ENCODE assay signal across 9 mouse cellular contexts in genomic region chr9:122018782-122019395, GRCm38 (mm10). TPM values are rescaled to one million over a fixed set of nuclear protein-coding genes. Genes with fewer than 3 reads are reported as not detected.
DNase-seq lines count a peak whose midpoint lies in the region; ATAC-seq and TF ChIP-seq lines count a peak whose summit lies in the region.
"Had no signal": no experiment of that assay in that cellular context is flagged by ENCODE, and none has a peak within 500 bp of the region (broad histone marks: within the 10 kb centered on the region; RNA-seq: fewer than 3 reads in every experiment).

No protein-coding gene starts in this region.

- H3K9ac ChIP-seq in intestine, embryonic 14.5 days (ENCODE audit: low read length) = no peak overlapping the region
- H3K9ac ChIP-seq in liver, embryonic 14.5 days (replicated peaks) = no peak overlapping the region
- no peak overlapping the region for H3K9ac ChIP-seq in neural tube, embryonic 15.5 days (replicated peaks)

- peak; percentile 43 for TF ChIP-seq CTCF in liver, embryonic 14.5 days (IDR thresholded peaks at IDR 0.05; ENCODE audit: low read depth)

- H3K9me3 ChIP-seq in intestine, embryonic 14.5 days (ENCODE audit: control insufficient read depth, low read length) = no peaks in the 10 kb centered on the region
- H3K9me3 ChIP-seq in liver, embryonic 14.5 days (ENCODE audit: control insufficient read depth, low read length) = no peaks in the 10 kb centered on the region
- no peaks in the 10 kb centered on the region for H3K9me3 ChIP-seq in neural tube, embryonic 15.5 days (replicated peaks)

- ATAC-seq in intestine, embryonic 14.5 days (replicated peaks; ENCODE audit: low FRiP score, low TSS enrichment, low read depth) = peak; percentile 70; the same call in 1 of the 2 replicates
- no peak for ATAC-seq in liver, embryonic 14.5 days (ENCODE audit: insufficient read depth)
- peak; percentile 83 for ATAC-seq in neural tube, embryonic 15.5 days (ENCODE audit: low FRiP score)

- H3K36me3 ChIP-seq in intestine, embryonic 14.5 days (ENCODE audit: control insufficient read depth, insufficient read depth, low read length) = no peaks in the 10 kb centered on the region
- no peaks in the 10 kb centered on the region for H3K36me3 ChIP-seq in liver, embryonic 14.5 days (replicated peaks; ENCODE audit: control insufficient read depth, insufficient read depth, low read depth)
- no peaks in the 10 kb centered on the region for H3K36me3 ChIP-seq in neural tube, embryonic 15.5 days

- H3K4me3 ChIP-seq in intestine, embryonic 14.5 days (ENCODE audit: low read depth, low read length) = no peak overlapping the region
- no peak overlapping the region for H3K4me3 ChIP-seq in liver, embryonic 14.5 days (ENCODE audit: insufficient read depth in 1 of 2, low read depth in 2 of 2, low read length in 2 of 2)
- no peak overlapping the region for H3K4me3 ChIP-seq in neural tube, embryonic 15.5 days (replicated peaks)
- H3K4me3 ChIP-seq: erythroblast, embryonic 14.5 days had no signal

- 14% methylated on average over 8 of the region's 8 CpGs for WGBS in intestine, embryonic 14.5 days
- WGBS in liver, embryonic 14.5 days (ENCODE audit: insufficient replicate concordance) = 29% methylated on average over 8 of the region's 8 CpGs
- WGBS in neural tube, embryonic 15.5 days = 15% methylated on average over 8 of the region's 8 CpGs

- H3K27ac ChIP-seq in intestine, embryonic 14.5 days (ENCODE audit: low read depth) = no peak overlapping the region
- no peak overlapping the region for H3K27ac ChIP-seq in liver, embryonic 14.5 days
- peak overlapping the region; percentile 45 for H3K27ac ChIP-seq in neural tube, embryonic 15.5 days (replicated peaks)

- peak; percentile 35 to 49 for DNase-seq in urinary bladder, postnatal 36 days (ENCODE audit: low spot score in 2 of 2)
- no peak for DNase-seq in urinary bladder, adult 18-20 months (ENCODE audit: low spot score in 2 of 2)
- DNase-seq in cerebellum, postnatal 36 days = peak; percentile 74 to 78
- DNase-seq in gastrocnemius, postnatal 10 days = peak; percentile 55
- peak; percentile 61 for DNase-seq in intestine, embryonic 14.5 days (ENCODE audit: low spot score)
- DNase-seq in liver, embryonic 14.5 days (ENCODE audit: low read depth in 3 of 3, low spot score in 3 of 3) = no peak
- DNase-seq in spleen, postnatal 4 days (ENCODE audit: low spot score in 2 of 2) = no peak

- no peak overlapping the region for H3K4me2 ChIP-seq in intestine, embryonic 14.5 days (ENCODE audit: low read length)
- no peak overlapping the region for H3K4me2 ChIP-seq in liver, embryonic 14.5 days (ENCODE audit: low read depth)
- H3K4me2 ChIP-seq in neural tube, embryonic 15.5 days = peak overlapping the region; percentile 39

- H3K27me3 ChIP-seq in intestine, embryonic 14.5 days (replicated peaks; ENCODE audit: control insufficient read depth, insufficient read depth, low read length) = no peaks in the 10 kb centered on the region
- H3K27me3 ChIP-seq in liver, embryonic 14.5 days (ENCODE audit: control insufficient read depth, insufficient read depth, low read length) = no peaks in the 10 kb centered on the region
- no peaks in the 10 kb centered on the region for H3K27me3 ChIP-seq in neural tube, embryonic 15.5 days (replicated peaks)

- TF ChIP-seq EP300 in liver, embryonic 14.5 days (IDR thresholded peaks at IDR 0.05; ENCODE audit: low read depth) = no peak

- H3K4me1 ChIP-seq in intestine, embryonic 14.5 days (replicated peaks; ENCODE audit: control insufficient read depth, insufficient read depth, low read length) = peaks cover 5% of the 10 kb centered on the region
- no peaks in the 10 kb centered on the region for H3K4me1 ChIP-seq in liver, embryonic 14.5 days (replicated peaks; ENCODE audit: control insufficient read depth in 2 of 2, insufficient read depth in 2 of 2, low read length in 1 of 2)
- peaks cover 8% of the 10 kb centered on the region for H3K4me1 ChIP-seq in neural tube, embryonic 15.5 days

RNA-seq across cellular contexts. Expression of gene Pomgnt2, which starts 22.0 kb away (rescaled TPM):
- 1 to 10 TPM; 6.5 to 7.0 TPM for total RNA-seq in gastrocnemius, postnatal 10 days (2021)
- polyA plus RNA-seq in intestine, embryonic 14.5 days (2014; fragmentation: Nextera tagmentation; extraction: Ambion mirVana) = 12.8 and 13.2 TPM in 2 replicates
- 1.9 and 2.0 TPM in 2 replicates for polyA plus RNA-seq in liver, embryonic 14.5 days (2012; rRNA removed)
- 1.7 and 2.2 TPM in 2 replicates for polyA plus RNA-seq in liver, embryonic 14.5 days (2014; fragmentation: Nextera tagmentation; extraction: Ambion mirVana)
- 34.3 and 37.8 TPM in 2 replicates for polyA plus RNA-seq in neural tube, embryonic 15.5 days (2015; fragmentation: Nextera tagmentation; extraction: Ambion mirVana)

Comparison
In these comparisons a context has a peak if more than half of its experiments do, and no peak if none do; other contexts are left out.
1. DNase-seq: peak in urinary bladder, postnatal 36 days (2 of 2), cerebellum, postnatal 36 days (2 of 2), gastrocnemius, postnatal 10 days (single experiment) and intestine, embryonic 14.5 days (single experiment); none in urinary bladder, adult 18-20 months (0 of 2), liver, embryonic 14.5 days (0 of 3) and spleen, postnatal 4 days (0 of 2).